24 mouse cellular contexts compared by ENCODE assay signal in the genomic region with DNA sequence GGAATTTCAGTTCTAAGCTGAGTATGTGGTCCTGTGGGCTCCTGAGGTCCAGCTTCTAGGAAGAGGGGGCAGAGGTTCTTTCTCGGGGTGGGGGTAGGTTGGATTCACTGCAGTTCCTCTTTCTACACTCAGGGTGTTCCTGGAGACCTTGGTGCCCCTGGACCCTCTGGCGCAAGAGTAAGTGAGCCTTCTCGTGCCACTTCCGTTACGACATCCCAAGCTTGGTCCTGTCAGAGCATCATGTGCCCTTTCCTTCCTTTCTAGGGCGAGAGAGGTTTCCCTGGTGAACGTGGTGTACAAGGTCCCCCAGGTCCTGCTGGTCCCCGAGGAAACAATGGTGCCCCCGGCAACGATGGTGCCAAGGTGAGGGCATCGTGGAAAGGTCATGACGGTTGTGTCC. TPM values are rescaled to one million over a fixed set of nuclear protein-coding genes. Genes with fewer than 3 reads are reported as not detected.
DNase-seq lines count a peak whose midpoint lies in the region; ATAC-seq and TF ChIP-seq lines count a peak whose summit lies in the region.
"Had no signal": no experiment of that assay in that cellular context is flagged by ENCODE, and none has a peak within 500 bp of the region (broad histone marks: within the 10 kb centered on the region; RNA-seq: fewer than 3 reads in every experiment).

No protein-coding gene starts in this region.

- ATAC-seq in heart, postnatal 0 days (ENCODE audit: insufficient read depth, low read depth) = no peak
- ATAC-seq in heart, embryonic 12.5 days (ENCODE audit: insufficient number of reproducible peaks, low FRiP score) = no peak
- no peak for ATAC-seq in lung, embryonic 15.5 days (ENCODE audit: borderline replicate concordance, extremely low read depth, low FRiP score, low TSS enrichment)
- ATAC-seq in megakaryocyte progenitor cell, adult 5-6 weeks (replicated peaks; ENCODE audit: poor library complexity) = peak; percentile 86
- no peak for ATAC-seq in neural tube, embryonic 15.5 days (ENCODE audit: low FRiP score)
- ATAC-seq: forebrain, embryonic 14.5 days had no signal

- no peaks in the 10 kb centered on the region for H3K9me3 ChIP-seq in heart, postnatal 0 days (replicated peaks; ENCODE audit: control insufficient read depth, low read length)
- H3K9me3 ChIP-seq in heart, embryonic 12.5 days (replicated peaks) = no peaks in the 10 kb centered on the region
- H3K9me3 ChIP-seq in lung, embryonic 15.5 days = no peaks in the 10 kb centered on the region
- H3K9me3 ChIP-seq in neural tube, embryonic 15.5 days (replicated peaks) = no peaks in the 10 kb centered on the region
- H3K9me3 ChIP-seq: G1E; limb, embryonic 12.5 days; neural tube, embryonic 12.5 days had no signal

- H3K9ac ChIP-seq in heart, postnatal 0 days (replicated peaks; ENCODE audit: low read depth, low read length) = no peak overlapping the region
- no peak overlapping the region for H3K9ac ChIP-seq in heart, embryonic 12.5 days
- H3K9ac ChIP-seq in lung, embryonic 15.5 days = no peak overlapping the region
- no peak overlapping the region for H3K9ac ChIP-seq in neural tube, embryonic 15.5 days (replicated peaks)
- H3K9ac ChIP-seq: limb, embryonic 12.5 days; neural tube, embryonic 12.5 days had no signal

- TF ChIP-seq EP300 in heart, postnatal 0 days (IDR thresholded peaks at IDR 0.05; ENCODE audit: low read depth) = no peak

- 79% methylated on average over 12 of the region's 12 CpGs for WGBS in heart, postnatal 0 days
- 82% methylated on average over 12 of the region's 12 CpGs for WGBS in heart, embryonic 12.5 days
- 83% methylated on average over 12 of the region's 12 CpGs for WGBS in lung, embryonic 15.5 days
- 87% methylated on average over 12 of the region's 12 CpGs for WGBS in neural tube, embryonic 15.5 days

- no peak overlapping the region for H3K4me3 ChIP-seq in heart, postnatal 0 days (ENCODE audit: low read depth, low read length)
- H3K4me3 ChIP-seq in heart, embryonic 12.5 days = no peak overlapping the region
- no peak overlapping the region for H3K4me3 ChIP-seq in lung, embryonic 15.5 days
- no peak overlapping the region for H3K4me3 ChIP-seq in neural tube, embryonic 15.5 days (replicated peaks)
- H3K4me3 ChIP-seq: hindbrain, embryonic 10.5 days; limb, embryonic 12.5 days; neural tube, embryonic 12.5 days had no signal

- H3K27ac ChIP-seq in heart, postnatal 0 days (ENCODE audit: low read depth) = 0 out of 2 replicates have a peak overlapping the region, but pooled peaks have one; percentile 40
- no peak overlapping the region for H3K27ac ChIP-seq in heart, embryonic 12.5 days (ENCODE audit: poor library complexity, severe bottlenecking)
- H3K27ac ChIP-seq in lung, embryonic 15.5 days = peak overlapping the region; percentile 18
- no peak overlapping the region for H3K27ac ChIP-seq in neural tube, embryonic 15.5 days (replicated peaks)
- H3K27ac ChIP-seq: limb, embryonic 12.5 days; neural tube, embryonic 12.5 days had no signal

- DNase-seq in heart, postnatal 0 days (ENCODE audit: low spot score) = no peak
- no peak for DNase-seq in lung, postnatal 4 days
- DNase-seq in cerebellum, adult 18-20 months = no peak
- DNase-seq: cerebellum, adult 2 months; kidney, adult 2 months; lung, adult 2 months; retina, postnatal 1 day; thymus, postnatal 25 days had no signal

- no peaks in the 10 kb centered on the region for H3K36me3 ChIP-seq in heart, postnatal 0 days (replicated peaks; ENCODE audit: control insufficient read depth, insufficient read depth, low read length)
- H3K36me3 ChIP-seq in heart, embryonic 12.5 days = peaks cover 36% of the 10 kb centered on the region
- H3K36me3 ChIP-seq in lung, embryonic 15.5 days = peaks cover 93% of the 10 kb centered on the region
- no peaks in the 10 kb centered on the region for H3K36me3 ChIP-seq in neural tube, embryonic 15.5 days
- H3K36me3 ChIP-seq: G1E; neural tube, embryonic 12.5 days had no signal

- no peak overlapping the region for H3K4me2 ChIP-seq in heart, postnatal 0 days (ENCODE audit: low read depth, low read length)
- no peak overlapping the region for H3K4me2 ChIP-seq in heart, embryonic 12.5 days
- H3K4me2 ChIP-seq in lung, embryonic 15.5 days = no peak overlapping the region
- no peak overlapping the region for H3K4me2 ChIP-seq in neural tube, embryonic 15.5 days
- H3K4me2 ChIP-seq: limb, embryonic 12.5 days; neural tube, embryonic 12.5 days had no signal

- H3K4me1 ChIP-seq in heart, postnatal 0 days (ENCODE audit: control insufficient read depth, insufficient read depth) = no peaks in the 10 kb centered on the region
- no peaks in the 10 kb centered on the region for H3K4me1 ChIP-seq in heart, embryonic 12.5 days (replicated peaks)
- H3K4me1 ChIP-seq in lung, embryonic 15.5 days = no peaks in the 10 kb centered on the region
- H3K4me1 ChIP-seq in neural tube, embryonic 15.5 days = no peaks in the 10 kb centered on the region
- H3K4me1 ChIP-seq: limb, embryonic 12.5 days; neural tube, embryonic 12.5 days had no signal

- peaks cover 9% of the 10 kb centered on the region; the same call in 1 of the 2 replicates for H3K27me3 ChIP-seq in heart, postnatal 0 days (ENCODE audit: control insufficient read depth, insufficient read depth, low read length)
- peaks cover 60% of the 10 kb centered on the region for H3K27me3 ChIP-seq in heart, embryonic 12.5 days (replicated peaks)
- no peaks in the 10 kb centered on the region for H3K27me3 ChIP-seq in lung, embryonic 15.5 days
- 0 out of 2 replicates have a peak, but pooled peaks cover 10% of the 10 kb centered on the region for H3K27me3 ChIP-seq in neural tube, embryonic 15.5 days (replicated peaks)
- H3K27me3 ChIP-seq: limb, embryonic 12.5 days had no signal

- no peak for TF ChIP-seq CTCF in heart, postnatal 0 days (IDR thresholded peaks at IDR 0.05; ENCODE audit: low read depth)

RNA-seq across cellular contexts. Expression of gene Col1a1, which starts 9.2 kb away (rescaled TPM):
- total RNA-seq in heart, postnatal 0 days (2014; rRNA removed; ENCODE audit: low replicate concordance) = 263 and 322 TPM in 2 replicates
- polyA plus RNA-seq in heart, postnatal 0 days (2015; fragmentation: Nextera tagmentation; extraction: Ambion mirVana) = 334 and 345 TPM in 2 replicates
- 404 and 446 TPM in 2 replicates for polyA plus RNA-seq in heart, embryonic 12.5 days (2016; fragmentation: Nextera tagmentation; extraction: Ambion mirVana)
- polyA plus RNA-seq in lung, embryonic 15.5 days (2015; fragmentation: Nextera tagmentation; extraction: Ambion mirVana) = 1,191 and 1,256 TPM in 2 replicates
- not detected in 2 replicates for total RNA-seq in megakaryocyte progenitor cell, adult 5-6 weeks (2015)
- total RNA-seq in megakaryocyte progenitor cell, adult 5-6 weeks (2017) = 0.07 TPM in 1 of 2 replicates, not detected in the other
- polyA plus RNA-seq in neural tube, embryonic 15.5 days (2015; fragmentation: Nextera tagmentation; extraction: Ambion mirVana) = 317 and 375 TPM in 2 replicates
- total RNA-seq: megakaryocyte-erythroid progenitor cell, adult 5-6 weeks had no signal
- polyA plus RNA-seq: G1E had no signal

RNA-seq across cellular contexts. Expression of gene Hils1, which starts 22.2 kb away (rescaled TPM):
- total RNA-seq in heart, postnatal 0 days (2014; rRNA removed; ENCODE audit: low replicate concordance) = not detected in 2 replicates
- polyA plus RNA-seq in heart, postnatal 0 days (2015; fragmentation: Nextera tagmentation; extraction: Ambion mirVana) = 0.27 TPM in 1 of 2 replicates, not detected in the other
- 0.30 TPM in 1 of 2 replicates, not detected in the other for polyA plus RNA-seq in heart, embryonic 12.5 days (2016; fragmentation: Nextera tagmentation; extraction: Ambion mirVana)
- polyA plus RNA-seq in lung, embryonic 15.5 days (2015; fragmentation: Nextera tagmentation; extraction: Ambion mirVana) = not detected in 2 replicates
- not detected in 2 replicates for total RNA-seq in megakaryocyte progenitor cell, adult 5-6 weeks (2015)
- total RNA-seq in megakaryocyte progenitor cell, adult 5-6 weeks (2017) = not detected in 2 replicates
- polyA plus RNA-seq in neural tube, embryonic 15.5 days (2015; fragmentation: Nextera tagmentation; extraction: Ambion mirVana) = not detected in 2 replicates
- total RNA-seq: adrenal gland, adult 18-20 months; G1E; gastrocnemius, adult 18-20 months; layer of hippocampus, adult 18-20 months; megakaryocyte-erythroid progenitor cell, adult 5-6 weeks; midbrain, postnatal 0 days had no signal
- polyA plus RNA-seq: brain, embryonic 14.5 days; cerebellum, adult 2 months; cortical plate, adult 2 months; forebrain, embryonic 14.5 days; G1E; hindbrain, embryonic 10.5 days; kidney, adult 2 months; limb, embryonic 12.5 days; lung, adult 2 months; midbrain, postnatal 0 days; neural tube, embryonic 12.5 days had no signal

RNA-seq across cellular contexts. Expression of gene Sgca, which starts 30.9 kb away (rescaled TPM):
- 47.5 and 313 TPM in 2 replicates for total RNA-seq in heart, postnatal 0 days (2014; rRNA removed; ENCODE audit: low replicate concordance)
- 62.2 and 62.4 TPM in 2 replicates for polyA plus RNA-seq in heart, postnatal 0 days (2015; fragmentation: Nextera tagmentation; extraction: Ambion mirVana)
- 20.6 and 26.6 TPM in 2 replicates for polyA plus RNA-seq in heart, embryonic 12.5 days (2016; fragmentation: Nextera tagmentation; extraction: Ambion mirVana)
- polyA plus RNA-seq in lung, embryonic 15.5 days (2015; fragmentation: Nextera tagmentation; extraction: Ambion mirVana) = 0.69 and 0.96 TPM in 2 replicates
- not detected in 2 replicates for total RNA-seq in megakaryocyte progenitor cell, adult 5-6 weeks (2015)
- total RNA-seq in megakaryocyte progenitor cell, adult 5-6 weeks (2017) = not detected in 2 replicates
- polyA plus RNA-seq in neural tube, embryonic 15.5 days (2015; fragmentation: Nextera tagmentation; extraction: Ambion mirVana) = 0.77 and 1.4 TPM in 2 replicates
- total RNA-seq: megakaryocyte-erythroid progenitor cell, adult 5-6 weeks; midbrain, postnatal 0 days had no signal
- polyA plus RNA-seq: forebrain, embryonic 14.5 days; G1E had no signal

RNA-seq across cellular contexts. Expression of gene Ppp1r9b, which starts 45.6 kb away (rescaled TPM):
- total RNA-seq in heart, postnatal 0 days (2014; rRNA removed; ENCODE audit: low replicate concordance) = 27.6 and 38.6 TPM in 2 replicates
- polyA plus RNA-seq in heart, postnatal 0 days (2015; fragmentation: Nextera tagmentation; extraction: Ambion mirVana) = 4.5 and 4.7 TPM in 2 replicates
- 10.4 and 12.2 TPM in 2 replicates for polyA plus RNA-seq in heart, embryonic 12.5 days (2016; fragmentation: Nextera tagmentation; extraction: Ambion mirVana)
- polyA plus RNA-seq in lung, embryonic 15.5 days (2015; fragmentation: Nextera tagmentation; extraction: Ambion mirVana) = 8.8 and 9.3 TPM in 2 replicates
- 43.9 and 46.6 TPM in 2 replicates for total RNA-seq in megakaryocyte progenitor cell, adult 5-6 weeks (2015)
- total RNA-seq in megakaryocyte progenitor cell, adult 5-6 weeks (2017) = 81.9 and 107 TPM in 2 replicates
- 18.8 TPM in 2 replicates for polyA plus RNA-seq in neural tube, embryonic 15.5 days (2015; fragmentation: Nextera tagmentation; extraction: Ambion mirVana)

Comparison
In these comparisons a context has a peak if more than half of its experiments do, and no peak if none do; other contexts are left out.
1. H3K27ac ChIP-seq: peak in heart, postnatal 0 days (single experiment) and lung, embryonic 15.5 days (single experiment); none in heart, embryonic 12.5 days (single experiment) and neural tube, embryonic 15.5 days (single experiment).